Mouse (Mus musculus): ENCODE data around the gene B3galt6. TPM values are rescaled to one million over a fixed set of nuclear protein-coding genes. Genes with fewer than 3 reads are reported as not detected.
A peak's percentile ranks its signal among the peaks of the same experiment; 100 is the strongest.

Gene B3galt6
- polyA plus RNA-seq, 1 experiment: 5.4 TPM

GRCm38 (mm10) chr4:155943049-155943452 is 49.4 kb downstream of the B3galt6 start:
- peak overlapping the region; percentile 63 for H3K4me3 ChIP-seq (ENCODE audit: insufficient read depth, low read length)
- H3K4me1 ChIP-seq (ENCODE audit: control insufficient read depth, insufficient read depth, low read length): peaks cover 4% of the 10 kb centered on the region; the same call in 1 of the 2 replicates
- no peak for TF ChIP-seq POLR2A (IDR thresholded peaks at IDR 0.05; ENCODE audit: low read depth, low read length)
- no peak for TF ChIP-seq CTCF (IDR thresholded peaks at IDR 0.05; ENCODE audit: borderline replicate concordance, insufficient read depth, low read length)
- H3K27ac ChIP-seq (ENCODE audit: insufficient read depth, low read length): peak overlapping the region; percentile 88

Other genes starting within 250 kb of the B3galt6 start
- 48.8 and 55.2 TPM in 2 replicates for gene Atad3a, start 231.6 kb downstream of the B3galt6 start, polyA plus RNA-seq (2011; ENCODE audit: insufficient read length, low read depth, missing spikeins)
- 0.67 and 0.77 TPM in 2 replicates for gene Vwa1, start 218.0 kb downstream of the B3galt6 start, polyA plus RNA-seq (2011; ENCODE audit: insufficient read length, low read depth, missing spikeins)
- 0.25 and 0.52 TPM in 2 replicates for gene Tmem88b, start 206.8 kb downstream of the B3galt6 start, polyA plus RNA-seq (2011; ENCODE audit: insufficient read length, low read depth, missing spikeins)
- gene Ankrd65, start 202.2 kb downstream of the B3galt6 start, polyA plus RNA-seq (2011; ENCODE audit: insufficient read length, low read depth, missing spikeins): not detected in 2 replicates
- gene Mrpl20, start 189.8 kb downstream of the B3galt6 start, polyA plus RNA-seq (2011; ENCODE audit: insufficient read length, low read depth, missing spikeins): 115 and 129 TPM in 2 replicates
- gene Ccnl2, start 180.2 kb downstream of the B3galt6 start, polyA plus RNA-seq (2011; ENCODE audit: insufficient read length, low read depth, missing spikeins): 74.3 and 91.9 TPM in 2 replicates
- gene Aurkaip1, start 161.4 kb downstream of the B3galt6 start, polyA plus RNA-seq (2011; ENCODE audit: insufficient read length, low read depth, missing spikeins): 73.1 and 74.4 TPM in 2 replicates
- 441 and 484 TPM in 2 replicates for gene Mxra8, start 153.0 kb downstream of the B3galt6 start, polyA plus RNA-seq (2011; ENCODE audit: insufficient read length, low read depth, missing spikeins)
- gene Dvl1, start 145.2 kb downstream of the B3galt6 start, polyA plus RNA-seq (2011; ENCODE audit: insufficient read length, low read depth, missing spikeins): 38.5 and 41.4 TPM in 2 replicates
- 0.14 TPM in 1 of 2 replicates, not detected in the other for gene Tas1r3, start 129.3 kb downstream of the B3galt6 start, polyA plus RNA-seq (2011; ENCODE audit: insufficient read length, low read depth, missing spikeins)
- 17.4 and 21.5 TPM in 2 replicates for gene Cptp, start 123.2 kb downstream of the B3galt6 start, polyA plus RNA-seq (2011; ENCODE audit: insufficient read length, low read depth, missing spikeins)
- gene Ints11, start 123.1 kb downstream of the B3galt6 start, polyA plus RNA-seq (2011; ENCODE audit: insufficient read length, low read depth, missing spikeins): 33.2 and 40.0 TPM in 2 replicates
- 23.2 and 27.1 TPM in 2 replicates for gene Pusl1, start 100.9 kb downstream of the B3galt6 start, polyA plus RNA-seq (2011; ENCODE audit: insufficient read length, low read depth, missing spikeins)
- 18.1 and 25.7 TPM in 2 replicates for gene Acap3, start 100.8 kb downstream of the B3galt6 start, polyA plus RNA-seq (2011; ENCODE audit: insufficient read length, low read depth, missing spikeins)
- 82.9 and 96.0 TPM in 2 replicates for gene Ube2j2, start 48.8 kb downstream of the B3galt6 start, polyA plus RNA-seq (2011; ENCODE audit: insufficient read length, low read depth, missing spikeins)
- gene C1qtnf12, start 30.3 kb downstream of the B3galt6 start, polyA plus RNA-seq (2011; ENCODE audit: insufficient read length, low read depth, missing spikeins): 25.2 and 31.0 TPM in 2 replicates
- gene Sdf4, start 223 bp upstream of the B3galt6 start, polyA plus RNA-seq (2011; ENCODE audit: insufficient read length, low read depth, missing spikeins): 172 and 187 TPM in 2 replicates
- 1.8 and 2.8 TPM in 2 replicates for gene Tnfrsf4, start 21.2 kb upstream of the B3galt6 start, polyA plus RNA-seq (2011; ENCODE audit: insufficient read length, low read depth, missing spikeins)
- gene Tnfrsf18, start 33.5 kb upstream of the B3galt6 start, polyA plus RNA-seq (2011; ENCODE audit: insufficient read length, low read depth, missing spikeins): 1.4 TPM in 1 of 2 replicates, not detected in the other
- gene Ttll10, start 66.8 kb upstream of the B3galt6 start, polyA plus RNA-seq (2011; ENCODE audit: insufficient read length, low read depth, missing spikeins): not detected in 2 replicates
- 15.0 and 22.1 TPM in 2 replicates for gene 9430015G10Rik, start 117.3 kb upstream of the B3galt6 start, polyA plus RNA-seq (2011; ENCODE audit: insufficient read length, low read depth, missing spikeins)
- not detected in 2 replicates for gene Rnf223, start 137.9 kb upstream of the B3galt6 start, polyA plus RNA-seq (2011; ENCODE audit: insufficient read length, low read depth, missing spikeins)
- gene Agrn, start 204.8 kb upstream of the B3galt6 start, polyA plus RNA-seq (2011; ENCODE audit: insufficient read length, low read depth, missing spikeins): 102 and 110 TPM in 2 replicates
- gene Isg15, start 208.2 kb upstream of the B3galt6 start, polyA plus RNA-seq (2011; ENCODE audit: insufficient read length, low read depth, missing spikeins): 71.0 and 85.7 TPM in 2 replicates
- 2.9 and 3.6 TPM in 2 replicates for gene AW011738, start 210.7 kb upstream of the B3galt6 start, polyA plus RNA-seq (2011; ENCODE audit: insufficient read length, low read depth, missing spikeins)
- gene Perm1, start 223.2 kb upstream of the B3galt6 start, polyA plus RNA-seq (2011; ENCODE audit: insufficient read length, low read depth, missing spikeins): 0.12 TPM in 1 of 2 replicates, not detected in the other
- gene Plekhn1, start 242.2 kb upstream of the B3galt6 start, polyA plus RNA-seq (2011; ENCODE audit: insufficient read length, low read depth, missing spikeins): 20.4 and 20.5 TPM in 2 replicates
- 64.6 and 66.1 TPM in 2 replicates for gene Noc2l, start 243.4 kb upstream of the B3galt6 start, polyA plus RNA-seq (2011; ENCODE audit: insufficient read length, low read depth, missing spikeins)